Mouse (Mus musculus) midbrain, embryonic 11.5 days (tissue): ENCODE measurements around the gene Ttc39a. TPM values are rescaled to one million over a fixed set of nuclear protein-coding genes. Genes with fewer than 3 reads are reported as not detected.

Source experiments
- ATAC-seq: fragments of 200-750 bp; cut with Nextera tagmentation; 2 replicates; pipeline ENCODE4 v1.8.0; 2017; ENCODE audit warnings: moderate TSS enrichment, moderate library complexity; ENCODE audit not compliant: low FRiP score
- DNase-seq: peaks from one replicate; pipeline ENCODE4 v3.0.0; 2015; ENCODE audit warnings: low spot score; ENCODE audit errors: missing footprints
- H3K27ac ChIP-seq: fragments of 300-500 bp; sonication (generic); 2 replicates; pipeline ENCODE4 v1.5.1; 2014; ENCODE audit warnings: low read depth, low read length
- H3K27me3 ChIP-seq: fragments of 300-500 bp; sonication (generic); 2 replicates; pipeline ENCODE4 v1.6.1; 2014; ENCODE audit warnings: mild to moderate bottlenecking, low read length, moderate library complexity, mixed read lengths; ENCODE audit not compliant: control insufficient read depth, insufficient read depth
- H3K36me3 ChIP-seq: fragments of 300-500 bp; sonication (generic); 2 replicates; pipeline ENCODE4 v1.6.1; 2014; ENCODE audit warnings: mild to moderate bottlenecking, low read length, moderate library complexity, mixed read lengths; ENCODE audit not compliant: control insufficient read depth, insufficient read depth
- H3K4me1 ChIP-seq: fragments of 300-500 bp; sonication (generic); 2 replicates; pipeline ENCODE4 v1.6.1; 2014; ENCODE audit warnings: low read length; ENCODE audit not compliant: control insufficient read depth, insufficient read depth
- H3K4me2 ChIP-seq: fragments of 300-500 bp; sonication (generic); 2 replicates; pipeline ENCODE4 v1.6.1; 2014; ENCODE audit warnings: mild to moderate bottlenecking, moderate library complexity
- H3K4me3 ChIP-seq: fragments of 300-500 bp; sonication (generic); 2 replicates; pipeline ENCODE4 v1.5.1; 2014; ENCODE audit warnings: low read depth, low read length
- H3K9ac ChIP-seq: fragments of 300-500 bp; sonication (generic); 2 replicates; pipeline ENCODE4 v1.6.1; 2014; ENCODE audit warnings: low read length
- H3K9me3 ChIP-seq: fragments of 300-500 bp; sonication (generic); 2 replicates; pipeline ENCODE4 v1.6.1; 2016; ENCODE audit warnings: low read length; ENCODE audit not compliant: control insufficient read depth
- WGBS: fragments of 180-500 bp; shearing (Covaris S2); extraction: QIAGEN DNeasy Blood & Tissue Kit; methylation state at CpG from one replicate; pipeline ENCODE4 v1.1.7; 2014; 5-methylcytosine and 5-hydroxymethylcytosine counted together
- polyA plus RNA-seq: library from polyadenylated mRNA; unstranded; fragments of >200 nt; fragmentation: Nextera tagmentation; extraction: Ambion mirVana; gene quantifications from 2 replicates; pipeline ENCODE4 v1.2.1, GENCODE M21; 2014

Gene Ttc39a
- polyA plus RNA-seq, 1 experiment from 2014 or later = 2.2 TPM

DNA sequence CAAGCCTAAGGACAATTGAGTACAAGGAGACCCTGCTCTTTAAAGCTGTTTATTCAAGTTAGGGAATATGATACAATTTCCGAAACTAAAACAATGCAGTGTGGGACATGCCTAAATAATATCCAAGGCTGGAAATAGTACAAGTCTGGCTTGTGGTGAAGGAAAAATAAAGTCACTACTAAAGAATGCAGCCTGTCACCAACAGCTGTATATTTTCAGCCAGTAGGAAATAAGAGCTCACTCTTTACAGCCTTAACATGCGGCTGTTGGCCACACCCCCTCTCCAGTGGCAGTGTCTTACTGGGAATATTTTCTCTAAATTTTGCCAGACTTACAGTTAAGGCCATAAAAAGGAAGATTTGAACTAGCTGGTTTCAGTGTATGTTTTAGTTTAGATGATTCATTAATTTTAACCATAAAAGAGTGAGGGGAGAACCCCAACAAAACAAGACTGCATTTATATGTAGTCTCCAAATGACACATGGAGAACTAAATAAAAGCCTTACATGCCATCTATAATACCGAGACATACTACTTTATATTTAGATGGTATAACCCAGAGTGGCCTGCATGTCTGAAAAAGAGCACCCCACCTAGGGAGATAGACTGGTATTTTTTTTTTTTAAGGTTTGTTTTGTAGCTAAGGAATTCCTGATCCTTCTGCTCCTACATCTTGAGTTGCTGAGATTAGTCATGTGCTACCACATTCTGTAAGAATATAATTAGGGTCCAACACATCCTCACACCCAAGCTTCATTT, 54.2 kb downstream of the Ttc39a start:
- H3K9ac ChIP-seq = no peak overlapping the region
- H3K4me2 ChIP-seq = no peak overlapping the region
- ATAC-seq (no peak), DNase-seq (no peak)
- no peaks in the 10 kb centered on the region for H3K9me3 ChIP-seq
- WGBS = 81% methylated on average over 3 of the region's 3 CpGs
- no peaks in the 10 kb centered on the region for H3K27me3 ChIP-seq
- no peaks in the 10 kb centered on the region for H3K36me3 ChIP-seq
- no peaks in the 10 kb centered on the region for H3K4me1 ChIP-seq
- no peak overlapping the region for H3K27ac ChIP-seq
- no peak overlapping the region for H3K4me3 ChIP-seq

DNA sequence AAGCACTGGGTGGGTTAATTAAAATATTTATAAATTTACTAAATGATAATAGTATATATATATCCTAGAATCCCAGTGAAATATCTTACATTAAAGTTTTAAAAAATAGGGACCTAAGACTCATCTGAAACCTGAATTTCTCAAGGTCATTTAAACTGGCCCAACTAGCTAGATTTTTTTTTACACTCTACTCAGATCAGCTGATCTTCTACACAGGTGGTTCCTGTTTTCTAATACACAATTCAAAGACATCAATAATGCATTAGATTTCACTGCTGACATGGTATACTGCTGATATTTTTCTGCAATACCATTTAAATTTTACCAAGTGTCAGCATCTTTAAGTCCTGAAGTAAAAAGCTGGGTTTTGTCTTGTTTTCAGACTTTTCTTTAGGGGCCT, 57.5 kb downstream of the Ttc39a start:
- H3K4me2 ChIP-seq = no peak overlapping the region
- no peaks in the 10 kb centered on the region for H3K27me3 ChIP-seq
- no peak for ATAC-seq
- no peak overlapping the region for H3K9ac ChIP-seq
- no peaks in the 10 kb centered on the region for H3K9me3 ChIP-seq
- no peak overlapping the region for H3K27ac ChIP-seq
- no peaks in the 10 kb centered on the region for H3K36me3 ChIP-seq
- no peaks in the 10 kb centered on the region for H3K4me1 ChIP-seq
- no peak for DNase-seq
- no peak overlapping the region for H3K4me3 ChIP-seq

DNA sequence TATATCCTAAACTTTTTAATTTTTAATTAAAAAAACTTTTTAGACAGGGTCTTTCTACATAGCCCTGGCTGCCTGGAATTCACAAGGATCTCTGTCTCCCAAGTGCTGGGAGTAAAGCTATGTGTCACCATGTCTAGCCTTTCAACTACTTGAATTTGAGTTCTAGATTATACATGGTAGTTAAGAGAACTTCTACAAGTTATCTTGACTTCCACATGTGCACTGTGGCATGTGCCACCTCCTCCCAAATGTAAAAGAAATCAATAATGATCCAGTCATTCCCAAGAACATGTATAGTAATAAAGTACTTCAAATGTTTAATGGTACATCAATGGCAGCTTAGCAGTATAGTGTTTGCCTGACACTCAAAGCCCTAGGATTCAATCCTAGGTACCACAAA, 61.3 kb downstream of the Ttc39a start:
- Histone ChIP-seq H3K9ac (no peak overlapping the region), H3K27ac (no peak overlapping the region), H3K4me1 (no peaks in the 10 kb centered on the region), H3K9me3 (no peaks in the 10 kb centered on the region), H3K4me2 (no peak overlapping the region), H3K36me3 (no peaks in the 10 kb centered on the region), H3K27me3 (no peaks in the 10 kb centered on the region), H3K4me3 (no peak overlapping the region)
- no peak for ATAC-seq
- DNase-seq = no peak

DNA sequence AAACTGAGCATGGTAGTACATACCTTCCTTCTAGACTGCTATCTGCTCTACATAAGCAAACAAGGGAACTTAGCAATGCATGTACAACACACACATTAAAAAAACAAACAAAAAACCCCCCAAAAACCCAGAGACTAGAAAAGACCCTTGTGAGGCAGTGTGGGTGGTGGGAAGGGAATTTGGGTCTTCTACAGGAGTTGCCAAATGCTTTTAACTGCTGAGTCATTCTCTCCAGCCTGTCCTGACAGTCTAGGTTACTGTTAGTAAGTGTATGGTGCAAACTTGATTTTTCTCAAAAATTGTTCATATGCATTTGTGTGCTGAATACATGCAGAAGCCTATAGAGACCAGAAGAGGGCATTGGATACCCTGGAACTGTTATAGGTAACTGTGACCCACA, 65.2 kb downstream of the Ttc39a start:
- Histone ChIP-seq H3K4me2 (no peak overlapping the region), H3K4me1 (peaks cover 6% of the 10 kb centered on the region; the same call in 1 of the 2 replicates), H3K36me3 (no peaks in the 10 kb centered on the region), H3K4me3 (no peak overlapping the region), H3K27ac (no peak overlapping the region), H3K9me3 (no peaks in the 10 kb centered on the region), H3K27me3 (no peaks in the 10 kb centered on the region), H3K9ac (no peak overlapping the region)
- DNase-seq (no peak), ATAC-seq (no peak)

DNA sequence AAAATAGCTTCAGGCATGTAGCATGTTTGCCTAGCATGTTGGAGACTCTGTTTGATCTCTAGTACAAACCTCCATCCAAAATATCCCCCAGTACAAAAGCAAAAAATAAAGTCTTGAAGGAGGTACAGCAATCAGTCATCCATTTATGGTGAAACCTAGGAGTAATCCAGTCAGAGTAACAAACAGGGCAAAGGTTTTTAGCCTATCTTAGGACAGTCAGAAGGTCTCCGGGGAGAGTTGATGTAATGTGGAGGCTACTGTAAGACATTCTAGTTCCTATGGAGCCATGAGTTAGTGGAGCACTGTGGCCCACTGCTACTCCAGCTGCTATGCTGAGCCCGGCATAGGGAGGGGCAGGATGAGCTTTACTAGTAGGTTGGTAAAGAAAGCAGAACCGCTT, 66.1 kb downstream of the Ttc39a start:
- Histone ChIP-seq H3K9me3 (no peaks in the 10 kb centered on the region), H3K36me3 (no peaks in the 10 kb centered on the region), H3K27ac (no peak overlapping the region), H3K4me3 (no peak overlapping the region), H3K9ac (no peak overlapping the region), H3K27me3 (no peaks in the 10 kb centered on the region), H3K4me2 (no peak overlapping the region), H3K4me1 (peaks cover 6% of the 10 kb centered on the region; the same call in 1 of the 2 replicates)
- 93% methylated on average over 3 of the region's 3 CpGs for WGBS
- no peak for DNase-seq
- no peak for ATAC-seq

DNA sequence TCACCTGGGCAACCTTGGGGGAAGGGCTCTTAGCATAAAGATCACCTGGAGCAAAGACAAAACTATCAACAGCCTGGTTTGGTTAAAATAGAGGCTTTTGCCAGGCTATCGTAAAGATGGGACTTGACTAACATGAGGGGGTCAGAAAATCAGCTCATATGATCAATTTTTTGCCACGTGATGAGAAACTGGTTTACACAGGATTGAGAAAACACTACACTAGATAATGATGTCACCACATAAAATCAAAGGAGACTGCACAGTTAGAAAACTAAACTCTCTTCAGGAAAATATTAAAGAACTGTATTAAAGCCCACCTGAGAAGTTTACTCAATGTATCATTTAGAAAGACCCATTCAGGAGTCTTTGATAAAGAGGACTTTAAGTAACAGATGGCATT, 68.7 kb downstream of the Ttc39a start:
- no peaks in the 10 kb centered on the region for H3K27me3 ChIP-seq
- no peaks in the 10 kb centered on the region for H3K36me3 ChIP-seq
- no peak for ATAC-seq
- no peaks in the 10 kb centered on the region for H3K9me3 ChIP-seq
- H3K27ac ChIP-seq = no peak overlapping the region
- H3K4me1 ChIP-seq = peaks cover 6% of the 10 kb centered on the region; the same call in 1 of the 2 replicates
- peak overlapping the region; percentile 70 for H3K4me2 ChIP-seq
- H3K4me3 ChIP-seq = peak overlapping the region; percentile 86
- DNase-seq = no peak
- 53% methylated on average over 2 of the region's 2 CpGs for WGBS
- H3K9ac ChIP-seq = no peak overlapping the region

DNA sequence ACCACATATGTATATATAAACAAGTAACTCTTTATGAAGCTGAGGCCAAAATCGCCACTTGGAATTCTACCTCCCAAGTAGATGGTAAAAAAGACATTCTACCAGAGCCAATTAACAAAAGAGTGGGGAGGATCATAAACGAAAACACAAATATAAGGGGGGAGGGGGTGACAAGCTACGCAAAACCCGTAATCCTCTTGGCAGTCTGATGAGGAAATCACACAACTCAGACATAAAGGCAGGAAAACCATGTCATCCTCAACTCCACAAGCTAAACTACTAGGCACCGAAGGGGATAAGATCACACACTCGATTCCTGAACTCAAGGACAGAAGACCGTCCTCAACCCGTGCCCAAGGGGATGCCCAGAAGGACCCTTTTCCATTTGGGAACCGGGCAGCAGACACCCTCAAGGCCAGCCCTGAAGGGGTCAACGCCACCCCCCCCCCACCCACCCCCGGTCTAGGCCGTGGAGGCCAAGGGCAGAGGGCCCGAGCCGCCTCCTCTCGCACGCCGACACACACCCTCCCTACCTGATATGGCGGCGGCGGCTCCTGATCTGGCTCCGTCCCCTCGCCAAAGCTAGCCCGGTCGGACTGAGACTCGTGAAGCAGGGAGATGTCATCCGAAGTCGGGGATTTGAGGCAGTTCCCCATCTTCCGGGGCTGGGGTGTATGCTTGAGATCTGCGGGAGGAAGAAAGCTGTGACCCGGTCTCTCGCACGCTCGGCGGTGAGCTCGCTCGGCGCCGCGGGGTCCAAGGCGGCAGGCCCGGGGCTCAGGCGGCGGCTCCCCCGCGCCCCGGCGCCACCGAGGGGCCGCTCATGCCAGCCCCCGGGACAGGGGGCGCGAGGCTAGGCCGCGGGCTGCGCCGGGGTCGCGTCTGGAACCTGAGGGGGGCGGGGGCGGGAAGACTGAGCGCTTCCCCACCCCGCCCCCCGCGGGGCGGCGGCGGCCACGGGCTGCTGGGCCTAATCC, 69.4 kb downstream of the Ttc39a start:
- H3K4me1 ChIP-seq = peaks cover 6% of the 10 kb centered on the region; the same call in 1 of the 2 replicates
- ATAC-seq (peak; percentile 86), DNase-seq (peak; percentile 94)
- H3K4me3 ChIP-seq = peak overlapping the region; percentile 86
- H3K9ac ChIP-seq = peak overlapping the region; percentile 93
- H3K27ac ChIP-seq = peak overlapping the region; percentile 95
- WGBS = under 1% methylated on average over 55 of the region's 68 CpGs
- peak overlapping the region; percentile 70 for H3K4me2 ChIP-seq
- H3K27me3 ChIP-seq = no peaks in the 10 kb centered on the region
- H3K36me3 ChIP-seq = no peaks in the 10 kb centered on the region
- H3K9me3 ChIP-seq = no peaks in the 10 kb centered on the region

DNA sequence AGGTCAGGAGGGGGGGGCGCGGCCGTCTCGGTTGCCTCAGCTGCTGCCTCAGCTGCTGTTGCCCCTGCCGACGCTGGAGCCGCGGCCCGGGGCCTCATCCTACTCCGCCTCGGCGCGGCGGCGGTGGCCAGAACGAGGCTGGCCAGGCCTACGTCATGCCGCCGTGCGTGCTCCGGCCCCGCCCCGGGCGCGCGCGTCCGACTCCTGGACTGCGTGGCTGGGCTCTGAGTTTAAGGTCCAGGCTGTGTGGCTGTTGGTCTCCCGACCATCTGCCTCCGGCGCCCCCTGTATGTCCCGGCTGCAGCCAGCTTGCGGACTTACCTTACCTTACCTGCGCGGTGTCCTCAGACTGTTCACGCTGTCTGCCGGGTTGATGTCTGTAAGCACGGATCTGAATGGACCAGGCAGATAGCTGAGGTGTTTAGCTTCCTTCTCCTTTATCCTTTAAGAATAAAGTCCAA, 70.2 kb downstream of the Ttc39a start:
- ATAC-seq (peak; percentile 99), DNase-seq (peak; percentile 99)
- Histone ChIP-seq H3K9ac (peak overlapping the region; percentile 93), H3K27ac (peak overlapping the region; percentile 95), H3K4me2 (peak overlapping the region; percentile 70), H3K4me1 (peaks cover 6% of the 10 kb centered on the region; the same call in 1 of the 2 replicates), H3K4me3 (peak overlapping the region; percentile 86), H3K36me3 (no peaks in the 10 kb centered on the region), H3K9me3 (no peaks in the 10 kb centered on the region), H3K27me3 (no peaks in the 10 kb centered on the region)
- under 1% methylated on average over 30 of the region's 39 CpGs for WGBS

DNA sequence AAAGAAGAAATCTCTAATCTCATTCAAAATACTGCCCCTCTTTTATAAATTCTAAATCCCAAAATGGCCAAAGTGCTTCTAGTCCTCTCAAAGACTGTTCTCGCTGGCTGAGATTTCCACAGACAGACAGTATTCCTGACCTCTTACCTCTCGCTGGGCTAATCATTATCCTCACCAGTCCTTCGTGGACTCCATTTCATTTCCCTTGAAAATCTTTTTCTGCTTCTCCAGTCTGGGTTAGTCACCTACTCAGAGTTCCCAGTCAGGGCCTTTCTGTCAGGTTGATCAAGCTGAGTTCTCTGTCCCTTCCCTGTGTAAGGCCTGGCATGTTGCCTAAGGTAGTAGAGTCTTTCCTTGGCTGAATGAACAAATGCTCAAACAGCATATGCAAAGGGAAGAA, 71.0 kb downstream of the Ttc39a start:
- H3K9me3 ChIP-seq = no peaks in the 10 kb centered on the region
- H3K4me3 ChIP-seq = no peak overlapping the region
- no peak for ATAC-seq
- WGBS = 91% methylated on average over 3 of the region's 3 CpGs
- H3K27ac ChIP-seq = no peak overlapping the region
- H3K36me3 ChIP-seq = no peaks in the 10 kb centered on the region
- DNase-seq = no peak
- peaks cover 6% of the 10 kb centered on the region; the same call in 1 of the 2 replicates for H3K4me1 ChIP-seq
- H3K4me2 ChIP-seq = no peak overlapping the region
- no peak overlapping the region for H3K9ac ChIP-seq
- no peaks in the 10 kb centered on the region for H3K27me3 ChIP-seq
